Mouse (Mus musculus) retina, embryonic 14.5 days (tissue): Measurements from ENCODE around the gene Efcab11.
A peak's percentile ranks its signal among the peaks of the same experiment; 100 is the strongest.
"Not testable (repeated sequence)": the region's sequence is repeated elsewhere in the genome, so short reads cannot be mapped to it uniquely, and the experiment has no call there.

Experiments
- DNase-seq: peaks from one replicate; pipeline ENCODE4 v3.0.0-alpha.2; 2015; ENCODE audit warnings: low spot score

Efcab11 gene

GRCm38 (mm10) chr12:99807891-99808290 lies 76.3 kb downstream of the Efcab11 start:
- DNase-seq: no peak

- not testable (repeated sequence) for DNase-seq
These were observed 77.5 kb downstream of the Efcab11 start for GRCm38 (mm10) chr12:99806741-99807140.

- no peak for DNase-seq
These were observed 88.3 kb downstream of the Efcab11 start for GRCm38 (mm10) chr12:99795921-99796320.

GRCm38 (mm10) chr12:99794792-99795620 lies 89.2 kb downstream of the Efcab11 start:
- no peak for DNase-seq

GRCm38 (mm10) chr12:99794158-99794515 lies 90.1 kb downstream of the Efcab11 start:
- DNase-seq: no peak

- DNase-seq: no peak
These were observed 90.6 kb downstream of the Efcab11 start for GRCm38 (mm10) chr12:99793465-99794157.

GRCm38 (mm10) chr12:99789283-99789960 lies 94.8 kb downstream of the Efcab11 start:
- no peak for DNase-seq

GRCm38 (mm10) chr12:99781774-99782173 lies 102.5 kb downstream of the Efcab11 start:
- DNase-seq: no peak

GRCm38 (mm10) chr12:99780396-99780795 lies 103.8 kb downstream of the Efcab11 start:
- no peak for DNase-seq

GRCm38 (mm10) chr12:99779908-99780307 lies 104.3 kb downstream of the Efcab11 start:
- DNase-seq: peak; percentile 45

- DNase-seq: no peak
These were observed 107.6 kb downstream of the Efcab11 start for GRCm38 (mm10) chr12:99776497-99777139.

GRCm38 (mm10) chr12:99774864-99775263 lies 109.4 kb downstream of the Efcab11 start:
- DNase-seq: no peak

- no peak for DNase-seq
These were observed 110.5 kb downstream of the Efcab11 start for GRCm38 (mm10) chr12:99773636-99774193.

- no peak for DNase-seq
These were observed 113.2 kb downstream of the Efcab11 start for GRCm38 (mm10) chr12:99771018-99771417.

- no peak for DNase-seq
These were observed 114.6 kb downstream of the Efcab11 start for GRCm38 (mm10) chr12:99769626-99770025.

- DNase-seq: no peak
These were observed 116.5 kb downstream of the Efcab11 start for GRCm38 (mm10) chr12:99767691-99768090.

GRCm38 (mm10) chr12:99765979-99766378 lies 118.3 kb downstream of the Efcab11 start:
- no peak for DNase-seq

GRCm38 (mm10) chr12:99764053-99764452 lies 120.2 kb downstream of the Efcab11 start:
- no peak for DNase-seq

- peak; percentile 74 for DNase-seq
These were observed 126.3 kb downstream of the Efcab11 start for GRCm38 (mm10) chr12:99757754-99758526.

GRCm38 (mm10) chr12:99756914-99757687 lies 127.1 kb downstream of the Efcab11 start:
- no peak for DNase-seq
